Mouse (Mus musculus) urinary bladder, postnatal 10 days (tissue): ENCODE results near the gene Cox20.
A peak's percentile ranks its signal among the peaks of the same experiment; 100 is the strongest.

Experiments
- DNase-seq: peaks from one replicate; pipeline ENCODE4 v3.0.0; 2022; ENCODE audit warnings: low spot score

Cox20 gene

GRCm38 (mm10) chr1:178354576-178354975 is 35.6 kb downstream of the Cox20 start:
- DNase-seq = no peak

DNA sequence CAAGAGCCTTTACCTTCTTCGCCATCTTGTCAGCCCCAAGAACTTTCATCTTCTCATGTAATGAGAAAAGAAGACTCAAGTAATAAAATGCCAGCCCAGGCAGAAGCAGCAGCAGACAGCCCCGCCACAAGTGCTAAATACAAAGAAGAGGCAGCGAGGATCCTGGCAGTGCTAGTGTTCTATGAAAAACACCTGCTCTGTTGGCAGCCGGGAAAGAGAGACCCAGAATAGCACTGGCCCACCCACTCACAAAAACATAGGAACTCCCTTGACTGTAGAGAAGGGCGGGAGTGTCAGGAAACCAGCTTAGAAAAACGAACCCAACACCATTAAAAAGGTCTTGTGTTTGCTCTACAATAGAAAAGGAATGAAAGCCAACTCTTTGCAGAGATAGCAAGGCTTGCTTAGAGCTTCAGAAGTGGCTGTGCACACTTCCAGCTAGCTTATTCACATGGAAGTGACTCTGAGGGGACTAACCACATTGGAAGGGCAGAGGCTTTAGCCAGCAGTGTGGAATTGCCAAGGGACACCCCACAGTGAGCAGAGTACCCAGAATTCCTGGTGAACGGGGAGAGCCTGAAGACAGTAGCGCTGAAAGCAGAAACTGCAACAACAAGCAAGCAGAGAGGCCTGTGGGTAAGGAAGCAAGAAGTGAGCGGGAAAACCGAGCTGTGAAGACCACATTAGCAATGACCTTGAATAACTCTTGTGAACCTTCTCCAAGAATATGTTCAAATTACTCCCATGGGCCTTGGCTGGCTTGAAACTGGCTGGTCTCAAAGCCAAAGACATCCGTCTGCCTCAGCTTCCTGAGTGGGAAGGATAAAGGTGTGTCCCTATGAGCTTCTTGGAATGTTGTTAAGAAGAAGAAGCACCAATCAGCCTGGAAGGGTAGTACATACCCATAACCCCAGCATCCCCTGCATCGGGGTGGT is 39.1 kb downstream of the Cox20 start:
- DNase-seq = no peak

DNA sequence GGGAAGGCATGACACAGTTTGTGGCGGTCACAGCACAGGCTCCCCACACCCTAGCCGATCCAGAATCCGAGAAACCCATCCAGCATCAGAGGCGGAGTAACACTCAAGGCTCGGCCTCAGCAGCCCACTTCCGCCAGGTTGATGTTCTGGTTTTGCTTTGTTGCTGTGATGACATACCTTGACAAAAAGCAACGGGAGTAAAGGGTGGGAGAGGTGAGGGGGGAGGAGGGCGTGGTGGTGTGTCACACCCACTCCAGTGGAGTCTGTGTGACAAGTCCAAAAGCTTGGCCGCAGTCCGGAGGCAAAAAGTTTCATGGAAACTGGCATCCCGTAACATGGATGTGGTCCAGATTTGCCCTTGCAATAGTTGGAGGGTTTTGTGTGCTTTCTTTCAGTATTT is 41.3 kb downstream of the Cox20 start:
- DNase-seq = no peak

DNA sequence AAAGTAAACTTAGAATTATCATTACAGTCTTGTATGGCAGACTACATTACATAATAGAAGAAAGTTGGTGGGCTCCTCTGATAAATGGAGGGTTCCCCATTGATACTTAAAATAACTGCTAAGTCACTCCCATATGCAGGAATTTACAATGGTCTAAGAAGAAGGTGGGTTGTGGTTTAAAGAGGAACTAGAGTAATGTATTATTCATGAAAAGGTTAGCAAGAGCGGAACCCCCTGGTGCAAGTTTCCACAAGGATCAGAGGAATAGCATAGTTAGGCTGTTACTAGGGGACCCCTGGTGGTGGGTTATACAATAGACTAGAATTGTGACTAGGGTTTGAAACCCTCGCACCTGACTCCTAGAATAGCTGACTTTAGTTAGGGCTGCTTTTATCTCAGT is 41.8 kb downstream of the Cox20 start:
- no peak for DNase-seq

DNA sequence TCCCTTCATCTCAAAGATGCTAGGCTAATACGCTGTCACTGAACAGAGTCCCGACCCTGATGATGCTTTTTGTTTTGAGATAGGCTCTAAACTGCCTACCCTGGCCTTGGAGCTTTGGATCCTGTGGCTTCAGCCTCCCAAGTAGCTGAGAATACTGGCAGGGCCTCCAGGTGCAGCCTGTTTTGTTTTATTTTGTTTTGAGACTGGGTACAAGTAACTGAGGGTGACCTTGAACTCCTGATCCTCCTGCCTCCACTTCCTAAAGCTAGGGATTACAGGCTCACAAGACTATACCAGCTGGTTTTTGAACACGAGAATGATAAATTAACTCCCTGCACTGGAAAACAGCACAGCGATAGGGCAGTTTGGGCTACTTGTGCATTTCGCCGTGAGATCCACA is 46.2 kb downstream of the Cox20 start:
- DNase-seq = no peak

DNA sequence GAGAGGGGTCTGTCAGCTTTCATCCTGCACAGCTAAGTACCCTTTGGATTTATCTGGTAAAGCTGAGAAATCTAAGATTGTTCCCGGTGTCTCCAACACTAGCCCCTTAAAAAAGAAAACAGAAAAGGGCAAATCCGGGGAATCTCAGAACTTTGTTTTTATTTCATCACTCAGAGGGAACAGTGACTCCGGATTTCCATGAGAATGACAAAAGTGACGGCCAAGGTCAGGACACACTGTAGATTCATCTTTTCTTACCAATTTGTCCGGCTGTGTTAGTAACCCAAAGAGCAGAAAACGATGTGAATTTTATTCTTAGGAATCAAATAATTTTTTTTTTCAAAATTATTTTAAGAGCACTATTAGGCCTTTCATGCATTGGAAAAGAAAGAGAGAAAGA is 49.2 kb downstream of the Cox20 start:
- no peak for DNase-seq

DNA sequence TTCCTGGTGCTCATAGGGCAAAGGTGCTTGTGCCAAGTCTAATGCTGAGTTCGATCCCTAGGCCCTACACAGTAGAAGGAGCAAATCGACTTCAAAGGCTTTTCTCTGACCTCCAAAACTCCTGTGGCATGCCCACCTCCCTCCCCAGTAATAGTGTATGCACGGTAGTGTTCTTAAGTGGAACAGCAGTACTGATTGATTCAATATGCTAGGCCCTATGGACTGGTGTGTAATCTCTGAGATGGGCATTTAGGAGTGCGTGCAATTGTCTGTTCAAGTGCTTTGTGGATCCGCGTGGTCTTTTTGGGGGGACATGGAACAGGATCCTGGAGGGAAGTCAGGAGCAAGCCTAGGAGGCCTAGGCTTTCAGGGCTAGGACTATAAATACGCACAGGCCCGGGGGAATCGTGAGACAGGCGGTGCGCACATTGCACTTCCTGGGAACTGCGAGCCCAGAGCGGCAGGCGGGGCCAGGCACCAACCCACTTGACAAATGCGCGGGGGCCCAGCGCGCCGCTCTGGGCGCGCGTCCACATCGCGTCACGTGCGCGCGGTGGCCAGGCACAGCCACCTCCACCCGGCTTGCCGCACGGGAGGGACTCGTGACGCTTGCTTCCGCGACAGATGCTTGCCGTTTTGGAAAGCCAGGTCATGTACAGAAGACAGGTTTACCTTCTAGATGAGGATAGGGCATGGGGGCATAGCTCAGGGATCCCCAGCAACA is 49.8 kb downstream of the Cox20 start:
- peak; percentile 45 for DNase-seq

DNA sequence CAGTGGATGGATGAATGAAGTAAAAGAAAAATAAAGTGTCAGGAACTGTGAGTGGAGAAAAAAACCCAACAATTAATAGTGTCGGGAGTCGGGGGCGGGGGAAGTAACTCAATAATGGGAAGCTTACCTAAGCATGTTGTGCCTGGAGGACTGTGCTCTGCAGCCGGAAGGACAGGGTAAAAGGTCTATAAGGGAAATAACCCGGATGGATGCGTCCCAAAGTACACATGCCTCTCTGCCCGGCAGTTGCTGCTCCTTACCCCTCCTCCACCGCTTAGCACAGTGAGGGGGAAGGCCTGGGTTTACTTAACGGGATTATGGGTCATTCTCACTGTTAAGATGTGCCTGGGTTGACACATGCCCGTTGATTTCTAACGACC is 50.3 kb downstream of the Cox20 start:
- no peak for DNase-seq
